Mouse (Mus musculus) limb, embryonic 14.5 days (tissue): ENCODE data around the gene Fam160a1. TPM values are rescaled to one million over a fixed set of nuclear protein-coding genes. Genes with fewer than 3 reads are reported as not detected.

Experiments
- ATAC-seq: fragments of 200-750 bp; cut with Nextera tagmentation; 2 replicates; pipeline ENCODE4 v1.8.0; 2017; ENCODE audit warnings: low read depth, moderate number of reproducible peaks, moderate TSS enrichment; ENCODE audit not compliant: low FRiP score
- DNase-seq: peaks from one replicate; pipeline ENCODE4 v3.0.0-alpha.2; 2015; ENCODE audit warnings: low spot score
- H3K27ac ChIP-seq: fragments of 300-500 bp; sonication (generic); replicated peaks from 2 replicates; pipeline ENCODE4 v1.5.1; 2014; ENCODE audit warnings: low read depth, mild to moderate bottlenecking, low read length, moderate library complexity, mixed read lengths
- H3K27me3 ChIP-seq: fragments of 300-500 bp; sonication (generic); 2 replicates; pipeline ENCODE4 v1.6.1; 2014; ENCODE audit warnings: low read length, mixed read lengths; ENCODE audit not compliant: control insufficient read depth, insufficient read depth
- H3K36me3 ChIP-seq: fragments of 300-500 bp; sonication (generic); 2 replicates; pipeline ENCODE4 v1.6.1; 2014; ENCODE audit warnings: mild to moderate bottlenecking, low read length, moderate library complexity, mixed read lengths; ENCODE audit not compliant: control insufficient read depth, insufficient read depth
- H3K4me1 ChIP-seq: fragments of 300-500 bp; sonication (generic); 2 replicates; pipeline ENCODE4 v1.6.1; 2014; ENCODE audit warnings: antibody characterized with exemption, low read length, mixed read lengths; ENCODE audit not compliant: control insufficient read depth, insufficient read depth
- H3K4me2 ChIP-seq: fragments of 300-500 bp; sonication (generic); replicated peaks from 2 replicates; pipeline ENCODE4 v1.6.1; 2014; ENCODE audit warnings: low read depth, mild to moderate bottlenecking, low read length, moderate library complexity; ENCODE audit not compliant: severe bottlenecking
- H3K4me3 ChIP-seq: fragments of 300-500 bp; sonication (generic); replicated peaks from 2 replicates; pipeline ENCODE4 v1.5.1; 2014; ENCODE audit warnings: low read length
- H3K9ac ChIP-seq: fragments of 300-500 bp; sonication (generic); 2 replicates; pipeline ENCODE4 v1.6.1; 2014; ENCODE audit warnings: mild to moderate bottlenecking, low read depth, low read length, moderate library complexity; ENCODE audit not compliant: severe bottlenecking
- H3K9me3 ChIP-seq: fragments of 300-500 bp; sonication (generic); 2 replicates; pipeline ENCODE4 v1.6.1; 2016; ENCODE audit warnings: low read length; ENCODE audit not compliant: control insufficient read depth
- POLR2A ChIP-seq: fragments of 200-500 bp; IDR thresholded peaks from 2 replicates; pipeline ENCODE4 v1.8.0; 2012; ENCODE audit warnings: inconsistent platforms, mild to moderate bottlenecking, moderate library complexity, borderline replicate concordance; ENCODE audit not compliant: insufficient read depth, insufficient read length; ENCODE audit errors: extremely low read depth
- WGBS: fragments of 180-500 bp; shearing (Covaris S2); extraction: QIAGEN DNeasy Blood & Tissue Kit; methylation state at CpG from one replicate; pipeline ENCODE4 v1.1.7; 2014; 5-methylcytosine and 5-hydroxymethylcytosine counted together
- polyA plus RNA-seq, 2 experiments: library from polyadenylated mRNA; depleted of rRNA in 1 of 2; stranded (reverse) in 1 of 2; unstranded in 1 of 2; fragments of >200 nt; fragmentation: Nextera tagmentation in 1 of 2; extraction: Ambion mirVana in 1 of 2; gene quantifications; 2 replicates each; pipeline versions ENCODE4 v1.2.1 to v1.2.3; 2012 to 2014

Fam160a1 gene
- polyA plus RNA-seq, 2 experiments = 4.3 to 6.2 TPM

DNA sequence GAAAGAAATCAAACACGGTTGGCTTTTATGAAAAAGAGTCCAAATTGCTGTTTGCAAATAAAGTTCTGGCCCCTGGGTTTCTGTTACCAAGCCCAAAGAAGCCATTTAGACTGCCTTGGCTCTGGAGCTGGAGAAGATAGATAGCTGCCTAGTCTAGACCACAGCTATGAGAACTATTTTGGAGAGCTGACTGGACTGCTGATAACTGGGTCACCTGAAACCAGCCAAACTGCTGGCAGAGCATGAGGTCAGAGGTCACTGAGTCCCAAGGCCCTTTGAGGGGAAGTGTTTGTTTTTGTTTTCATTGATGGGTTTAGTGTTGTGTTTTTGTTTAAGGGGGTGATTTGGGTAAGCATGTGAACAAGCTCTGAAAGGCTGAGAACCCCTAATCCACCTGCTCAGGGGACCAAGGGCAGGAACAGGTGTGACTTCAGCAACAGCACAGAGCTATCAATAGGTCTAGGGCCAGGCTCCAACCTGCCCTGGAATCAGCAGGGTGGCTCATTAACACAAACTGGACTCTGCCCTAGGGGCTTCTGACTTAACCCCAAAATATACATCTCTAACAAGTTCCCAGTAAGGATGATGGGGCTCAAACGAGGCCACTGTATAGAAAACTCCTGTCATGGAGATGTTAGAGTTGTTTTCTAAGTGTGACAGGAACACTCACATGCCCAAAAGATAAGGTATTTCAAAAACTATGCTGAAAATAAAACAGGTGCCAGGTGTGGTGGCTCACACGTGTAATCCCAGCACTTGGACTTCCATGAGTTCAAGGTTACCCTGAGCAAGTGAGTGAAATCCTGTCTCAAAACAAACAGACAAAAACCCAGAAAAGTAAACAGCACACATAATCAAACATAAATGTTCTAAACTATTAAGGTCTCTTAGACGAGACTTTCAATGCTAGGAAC lies 3.7 kb downstream of the Fam160a1 start:
- Histone ChIP-seq H3K27ac (no peak overlapping the region), H3K27me3 (no peaks in the 10 kb centered on the region), H3K36me3 (no peaks in the 10 kb centered on the region), H3K9ac (no peak overlapping the region), H3K9me3 (no peaks in the 10 kb centered on the region), H3K4me2 (no peak overlapping the region), H3K4me1 (no peaks in the 10 kb centered on the region), H3K4me3 (no peak overlapping the region)
- DNase-seq (no peak), ATAC-seq (no peak)
- 51% methylated on average over 4 of the region's 4 CpGs for WGBS
- TF ChIP-seq POLR2A = no peak

DNA sequence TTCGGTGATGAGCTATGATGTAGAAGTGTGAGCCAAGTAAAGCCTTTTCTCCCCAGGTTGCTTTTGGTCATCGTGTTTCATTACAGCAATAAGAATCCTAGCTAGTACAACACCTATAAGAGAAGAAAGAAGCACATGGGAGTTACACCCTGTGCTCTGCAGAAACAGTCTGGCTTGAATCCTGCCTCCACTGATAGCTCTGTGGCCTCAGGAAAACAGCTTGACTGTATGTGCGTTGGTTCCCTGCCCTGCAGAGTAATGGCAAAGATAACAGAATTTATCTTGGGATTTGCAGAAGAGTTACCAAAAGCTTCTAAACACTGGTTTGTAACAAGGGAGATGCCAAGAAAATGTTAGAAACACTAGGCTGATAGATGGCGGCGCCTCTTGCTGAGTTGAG lies 5.1 kb downstream of the Fam160a1 start:
- Histone ChIP-seq H3K4me2 (no peak overlapping the region), H3K9me3 (no peaks in the 10 kb centered on the region), H3K27me3 (no peaks in the 10 kb centered on the region), H3K4me1 (no peaks in the 10 kb centered on the region), H3K4me3 (no peak overlapping the region), H3K27ac (no peak overlapping the region), H3K36me3 (no peaks in the 10 kb centered on the region), H3K9ac (no peak overlapping the region)
- no peak for ATAC-seq
- WGBS = 88% methylated on average over 5 of the region's 5 CpGs
- no peak for TF ChIP-seq POLR2A
- no peak for DNase-seq

DNA sequence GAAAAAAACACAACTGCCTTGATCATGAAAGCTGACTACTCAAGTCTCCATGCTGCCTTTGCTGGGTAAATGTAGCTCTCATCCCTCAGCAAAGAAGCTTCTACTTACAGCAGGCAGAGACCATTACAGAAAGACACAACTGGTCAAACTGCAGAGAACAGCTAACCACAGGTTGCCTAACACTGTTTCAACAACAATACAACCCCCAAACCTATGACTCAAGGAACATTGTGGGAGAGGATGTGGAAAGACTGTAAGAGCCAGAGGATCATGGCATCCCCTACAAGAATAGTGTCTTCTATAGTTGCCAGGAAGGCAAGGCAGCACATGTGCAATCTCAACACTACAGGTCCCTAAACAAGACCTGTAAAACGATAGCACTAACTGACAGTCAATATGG lies 23.9 kb downstream of the Fam160a1 start:
- H3K4me2 ChIP-seq = no peak overlapping the region
- no peak overlapping the region for H3K27ac ChIP-seq

DNA sequence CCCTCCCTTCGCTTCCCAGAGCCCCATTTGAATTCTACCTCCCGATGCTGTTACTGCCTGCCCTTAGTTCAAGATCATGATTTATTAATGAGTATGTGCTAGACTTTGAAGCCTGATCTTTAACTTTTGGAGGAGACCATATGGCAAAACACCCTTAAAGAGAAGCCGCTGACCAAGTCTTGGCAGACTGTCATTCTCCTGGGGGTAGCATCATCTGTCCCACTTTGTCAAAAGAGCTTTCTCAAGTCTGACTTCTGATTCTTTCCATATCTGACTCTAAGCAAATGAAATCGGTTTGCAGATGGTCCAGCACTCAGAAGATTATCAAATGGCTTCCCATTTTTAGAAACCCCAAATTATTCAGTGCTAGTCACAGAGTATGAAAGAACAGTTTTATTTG lies 27.3 kb downstream of the Fam160a1 start:
- 73% methylated on average over 4 of the region's 4 CpGs for WGBS
- Histone ChIP-seq H3K9ac (no peak overlapping the region), H3K27me3 (no peaks in the 10 kb centered on the region), H3K27ac (no peak overlapping the region), H3K4me2 (no peak overlapping the region), H3K9me3 (no peaks in the 10 kb centered on the region), H3K4me3 (no peak overlapping the region), H3K4me1 (no peaks in the 10 kb centered on the region), H3K36me3 (no peaks in the 10 kb centered on the region)
- TF ChIP-seq POLR2A = no peak
- DNase-seq (no peak), ATAC-seq (no peak)

More for the DNA sequence above, 23.9 kb downstream of the Fam160a1 start:
- H3K9ac ChIP-seq = no peak overlapping the region
- no peaks in the 10 kb centered on the region for H3K4me1 ChIP-seq
- no peaks in the 10 kb centered on the region for H3K9me3 ChIP-seq
- no peak for TF ChIP-seq POLR2A
- no peak overlapping the region for H3K4me3 ChIP-seq
- H3K36me3 ChIP-seq = no peaks in the 10 kb centered on the region
- DNase-seq = no peak
- no peaks in the 10 kb centered on the region for H3K27me3 ChIP-seq
- WGBS = 82% methylated on average over 1 of the region's 1 CpGs
- ATAC-seq = no peak

DNA sequence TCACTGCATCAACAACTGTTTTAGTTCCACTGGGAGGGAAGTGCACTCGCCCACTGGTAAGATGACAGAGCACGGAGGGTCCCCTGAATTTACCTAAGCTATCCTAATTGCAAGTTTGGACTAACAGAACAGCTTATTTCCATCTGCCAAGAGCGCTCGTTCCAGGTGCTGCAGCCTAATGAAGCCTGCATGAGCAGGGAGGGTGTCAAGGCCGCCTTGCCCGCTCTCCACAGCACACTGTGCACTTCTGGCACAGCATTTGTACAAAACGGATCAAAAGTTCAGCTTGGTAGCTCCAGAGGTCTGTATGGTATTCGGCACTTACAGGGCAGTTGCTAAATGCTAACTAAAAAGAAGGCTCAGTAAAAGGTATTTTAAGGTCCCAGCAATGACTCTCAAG lies 30.6 kb downstream of the Fam160a1 start:
- ATAC-seq = no peak
- H3K27ac ChIP-seq = no peak overlapping the region
- no peaks in the 10 kb centered on the region for H3K9me3 ChIP-seq
- TF ChIP-seq POLR2A = no peak
- no peaks in the 10 kb centered on the region for H3K36me3 ChIP-seq
- no peak overlapping the region for H3K9ac ChIP-seq
- H3K27me3 ChIP-seq = no peaks in the 10 kb centered on the region
- H3K4me1 ChIP-seq = no peaks in the 10 kb centered on the region
- no peak overlapping the region for H3K4me2 ChIP-seq
- no peak for DNase-seq
- WGBS = 52% methylated on average over 8 of the region's 8 CpGs
- H3K4me3 ChIP-seq = no peak overlapping the region
